Mouse (Mus musculus) G1E (cell line): ENCODE results near the gene Rnf41.

Experiments used
- CTCF ChIP-seq: IDR thresholded peaks from 2 replicates; pipeline ENCODE4 v1.5.1; 2012; ENCODE audit warnings: low read depth, low read length, inconsistent platforms, mixed read lengths
- GATA1 ChIP-seq: IDR thresholded peaks from 2 replicates; pipeline ENCODE4 v1.6.1; 2012; ENCODE audit warnings: borderline replicate concordance, low read length, inconsistent platforms, mixed read lengths
- POLR2AphosphoS5 ChIP-seq: IDR thresholded peaks from 2 replicates; pipeline ENCODE4 v1.6.1; 2012; ENCODE audit warnings: low read depth, low read length, inconsistent platforms; ENCODE audit not compliant: insufficient replicate concordance
- TAL1 ChIP-seq: conservative IDR thresholded peaks from 2 replicates; pipeline ENCODE4 v1.6.1; 2012; ENCODE audit warnings: low read depth, low read length, inconsistent platforms, mixed read lengths

GRCm38 (mm10) chr10:128385902-128386301 lies 25.6 kb upstream of the Rnf41 start:
- TF ChIP-seq CTCF, result no peak
- no peak for TF ChIP-seq GATA1
- TF ChIP-seq TAL1, result no peak
- TF ChIP-seq POLR2AphosphoS5, result no peak
